Mouse (Mus musculus) testis, adult 2 months (tissue): ENCODE data around the gene Suclg2. TPM values are rescaled to one million over a fixed set of nuclear protein-coding genes. Genes with fewer than 3 reads are reported as not detected.

ENCODE experiments used
- H3K27ac ChIP-seq: fragments of 200-500 bp; 2 replicates; pipeline ENCODE4 v1.5.1; 2012; ENCODE audit warnings: low read depth, low read length; ENCODE audit not compliant: control insufficient read depth, insufficient read depth
- H3K27me3 ChIP-seq: fragments of 200-500 bp; 2 replicates; pipeline ENCODE4 v1.6.1; 2012; ENCODE audit warnings: mild to moderate bottlenecking, low read length, moderate library complexity; ENCODE audit not compliant: control insufficient read depth, insufficient read depth
- H3K36me3 ChIP-seq: fragments of 200-500 bp; 2 replicates; pipeline ENCODE4 v1.6.1; 2012; ENCODE audit warnings: mild to moderate bottlenecking, low read length; ENCODE audit not compliant: control insufficient read depth, insufficient read depth
- H3K4me1 ChIP-seq: fragments of 200-500 bp; 2 replicates; pipeline ENCODE4 v1.6.1; 2012; ENCODE audit warnings: low read length; ENCODE audit not compliant: control insufficient read depth, insufficient read depth
- H3K4me3 ChIP-seq: fragments of 200-500 bp; 2 replicates; pipeline ENCODE4 v1.5.1; 2012; ENCODE audit warnings: low read depth, mild to moderate bottlenecking, low read length, moderate library complexity, mixed read lengths; ENCODE audit not compliant: control insufficient read depth
- CTCF ChIP-seq: fragments of 200-500 bp; IDR thresholded peaks from 2 replicates; pipeline ENCODE4 v1.5.1; 2012; ENCODE audit warnings: low read depth, mild to moderate bottlenecking, inconsistent platforms, low read length, moderate library complexity; ENCODE audit not compliant: control insufficient read depth, insufficient read depth, insufficient replicate concordance
- POLR2A ChIP-seq: fragments of 200-500 bp; IDR thresholded peaks from 2 replicates; pipeline ENCODE4 v1.6.1; 2012; ENCODE audit warnings: low read depth, mild to moderate bottlenecking, inconsistent platforms, low read length, moderate library complexity; ENCODE audit not compliant: control insufficient read depth
- polyA plus RNA-seq: library from polyadenylated mRNA; depleted of rRNA; stranded (reverse); fragments of >200 nt; gene quantifications from 2 replicates; pipeline ENCODE4 v1.2.3, GENCODE M21; 2012

Gene Suclg2
- polyA plus RNA-seq, 1 experiment = 5.1 TPM

- no peaks in the 10 kb centered on the region for H3K36me3 ChIP-seq
- peaks cover 4% of the 10 kb centered on the region for H3K4me1 ChIP-seq
- H3K27me3 ChIP-seq = no peaks in the 10 kb centered on the region
Measured at GRCm38 (mm10) chr6:95723361-95723760, 4.8 kb upstream of the Suclg2 start.

GRCm38 (mm10) chr6:95719791-95720190, 1.2 kb upstream of the Suclg2 start:
- H3K36me3 ChIP-seq = no peaks in the 10 kb centered on the region
- no peak overlapping the region for H3K4me3 ChIP-seq
- H3K4me1 ChIP-seq = peaks cover 4% of the 10 kb centered on the region
- no peak overlapping the region for H3K27ac ChIP-seq
- no peaks in the 10 kb centered on the region for H3K27me3 ChIP-seq
- TF ChIP-seq POLR2A (no peak), CTCF (no peak)

More at GRCm38 (mm10) chr6:95723361-95723760, 4.8 kb upstream of the Suclg2 start:
- no peak overlapping the region for H3K4me3 ChIP-seq
- TF ChIP-seq CTCF (no peak), POLR2A (no peak)
- H3K27ac ChIP-seq = no peak overlapping the region

- peak overlapping the region; percentile 83 for H3K4me3 ChIP-seq
- no peaks in the 10 kb centered on the region for H3K36me3 ChIP-seq
- peak overlapping the region; percentile 44 for H3K27ac ChIP-seq
- TF ChIP-seq CTCF (no peak), POLR2A (no peak)
- no peaks in the 10 kb centered on the region for H3K27me3 ChIP-seq
- peaks cover 4% of the 10 kb centered on the region for H3K4me1 ChIP-seq
Measured at GRCm38 (mm10) chr6:95718969-95719333, 351 bp upstream of the Suclg2 start.

GRCm38 (mm10) chr6:95717071-95717470, 1.5 kb downstream of the Suclg2 start:
- no peaks in the 10 kb centered on the region for H3K36me3 ChIP-seq
- no peaks in the 10 kb centered on the region for H3K27me3 ChIP-seq
- no peak for TF ChIP-seq POLR2A
- no peak for TF ChIP-seq CTCF
- H3K4me1 ChIP-seq = peaks cover 4% of the 10 kb centered on the region
- H3K27ac ChIP-seq = no peak overlapping the region
- no peak overlapping the region for H3K4me3 ChIP-seq

- Histone ChIP-seq H3K27ac (no peak overlapping the region), H3K4me1 (peaks cover 4% of the 10 kb centered on the region), H3K27me3 (no peaks in the 10 kb centered on the region), H3K4me3 (no peak overlapping the region), H3K36me3 (no peaks in the 10 kb centered on the region)
- TF ChIP-seq CTCF (no peak), POLR2A (no peak)
Measured at GRCm38 (mm10) chr6:95716476-95716875, 2.1 kb downstream of the Suclg2 start.

- H3K36me3 ChIP-seq = no peaks in the 10 kb centered on the region
- no peaks in the 10 kb centered on the region for H3K4me1 ChIP-seq
- H3K27me3 ChIP-seq = no peaks in the 10 kb centered on the region
- no peak overlapping the region for H3K4me3 ChIP-seq
- TF ChIP-seq CTCF (no peak), POLR2A (no peak)
- H3K27ac ChIP-seq = no peak overlapping the region
Measured at GRCm38 (mm10) chr6:95713245-95713644, 5.4 kb downstream of the Suclg2 start.

- no peak for TF ChIP-seq POLR2A
- TF ChIP-seq CTCF = no peak
- no peak overlapping the region for H3K4me3 ChIP-seq
- no peak overlapping the region for H3K27ac ChIP-seq
- no peaks in the 10 kb centered on the region for H3K27me3 ChIP-seq
- H3K4me1 ChIP-seq = no peaks in the 10 kb centered on the region
- H3K36me3 ChIP-seq = no peaks in the 10 kb centered on the region
Measured at GRCm38 (mm10) chr6:95712081-95712480, 6.5 kb downstream of the Suclg2 start.

- Histone ChIP-seq H3K4me1 (no peaks in the 10 kb centered on the region), H3K27ac (no peak overlapping the region), H3K4me3 (no peak overlapping the region), H3K27me3 (no peaks in the 10 kb centered on the region), H3K36me3 (no peaks in the 10 kb centered on the region)
- TF ChIP-seq POLR2A (no peak), CTCF (no peak)
Measured at GRCm38 (mm10) chr6:95711671-95712070, 6.9 kb downstream of the Suclg2 start.
